Mouse (Mus musculus): Measurements from ENCODE around the gene Ccnb1.
"Not testable (repeated sequence)": the region's sequence is repeated elsewhere in the genome, so short reads cannot be mapped to it uniquely, and the experiment has no call there.

Ccnb1 gene

GRCm38 (mm10) chr13:100786414-100786867 is at the start of gene Ccnb1:
TSS of gene Ccnb1 (minus strand) at chr13:100786570.
- in situ Hi-C loops (cut with MboI, MseI), result no loop called here

- in situ Hi-C loops (cut with MboI, MseI), result no loop called here
Observed at GRCm38 (mm10) chr13:100834777-100835176, 48.4 kb upstream of the Ccnb1 start.

- in situ Hi-C loops (cut with MboI, MseI), result no loop called here
Observed at GRCm38 (mm10) chr13:100833640-100834002, 47.3 kb upstream of the Ccnb1 start.

GRCm38 (mm10) chr13:100832741-100833639 is 46.6 kb upstream of the Ccnb1 start, which contains the start of gene Slc30a5:
TSS of gene Slc30a5 (minus strand) at chr13:100833427.
- in situ Hi-C loops (cut with MboI, MseI), result no loop called here

GRCm38 (mm10) chr13:100832188-100832587 is 45.8 kb upstream of the Ccnb1 start:
- in situ Hi-C loops (cut with MboI, MseI), result no loop called here

- in situ Hi-C loops (cut with MboI, MseI), result no loop called here
Observed at GRCm38 (mm10) chr13:100831123-100831522, 44.8 kb upstream of the Ccnb1 start.

- in situ Hi-C loops (cut with MboI, MseI), result loop anchor here (5.0 kb wide), 1 partner anchor 59 kb away; no protein-coding TSS in a partner anchor
Observed at GRCm38 (mm10) chr13:100825627-100826410, 39.4 kb upstream of the Ccnb1 start.

- in situ Hi-C loops (cut with MboI, MseI), result loop anchor here (5.0 to 25.0 kb wide), 3 partner anchors 58 to 788 kb away; no protein-coding TSS in a partner anchor
Observed at GRCm38 (mm10) chr13:100824916-100825315, 38.5 kb upstream of the Ccnb1 start.

- in situ Hi-C loops (cut with MboI, MseI), result loop anchor here (5.0 to 25.0 kb wide), 2 partner anchors 337 to 787 kb away; no protein-coding TSS in a partner anchor
Observed at GRCm38 (mm10) chr13:100824306-100824705, 37.9 kb upstream of the Ccnb1 start.

GRCm38 (mm10) chr13:100823863-100824262 is 37.5 kb upstream of the Ccnb1 start:
- in situ Hi-C loops (cut with MboI, MseI), result loop anchor here (5.0 to 25.0 kb wide), 2 partner anchors 337 to 787 kb away; no protein-coding TSS in a partner anchor

GRCm38 (mm10) chr13:100814451-100814850 is 28.1 kb upstream of the Ccnb1 start:
- in situ Hi-C loops (cut with MboI, MseI), result loop anchor here (25.0 kb wide), 1 partner anchor 777 kb away; no protein-coding TSS in a partner anchor

- in situ Hi-C loops (cut with MboI, MseI), result loop anchor here (25.0 kb wide), 1 partner anchor 768 kb away; no protein-coding TSS in a partner anchor
Observed at GRCm38 (mm10) chr13:100805776-100806175, 19.4 kb upstream of the Ccnb1 start.

- in situ Hi-C loops (cut with MboI, MseI), result no loop called here
Observed at GRCm38 (mm10) chr13:100797171-100797570, 10.8 kb upstream of the Ccnb1 start.

GRCm38 (mm10) chr13:100789083-100789482 is 2.7 kb upstream of the Ccnb1 start:
- in situ Hi-C loops (cut with MboI, MseI), result no loop called here

GRCm38 (mm10) chr13:100788057-100788456 is 1.7 kb upstream of the Ccnb1 start:
- in situ Hi-C loops (cut with MboI, MseI), result not testable (repeated sequence)

- in situ Hi-C loops (cut with MboI, MseI), result no loop called here
Observed at GRCm38 (mm10) chr13:100787316-100788010, 1.1 kb upstream of the Ccnb1 start.

- in situ Hi-C loops (cut with MboI, MseI), result no loop called here
Observed at GRCm38 (mm10) chr13:100785806-100786413, 460 bp downstream of the Ccnb1 start.

- in situ Hi-C loops (cut with MboI, MseI), result no loop called here
Observed at GRCm38 (mm10) chr13:100777491-100777890, 8.9 kb downstream of the Ccnb1 start.

- in situ Hi-C loops (cut with MboI, MseI), result no loop called here
Observed at GRCm38 (mm10) chr13:100776710-100777109, 9.7 kb downstream of the Ccnb1 start.

GRCm38 (mm10) chr13:100776056-100776419 is 10.3 kb downstream of the Ccnb1 start:
- in situ Hi-C loops (cut with MboI, MseI), result no loop called here
